Mouse (Mus musculus) heart, embryonic 16.5 days (tissue): ENCODE measurements around the gene Fdx1. TPM values are rescaled to one million over a fixed set of nuclear protein-coding genes. Genes with fewer than 3 reads are reported as not detected.

Source experiments
- ATAC-seq: fragments of 200-750 bp; cut with Nextera tagmentation; replicated peaks from 2 replicates; pipeline ENCODE4 v1.8.0; 2017; ENCODE audit warnings: moderate number of reproducible peaks; ENCODE audit not compliant: insufficient read depth, low FRiP score; ENCODE audit errors: extremely low read depth
- H3K27ac ChIP-seq: fragments of 300-500 bp; sonication (generic); 2 replicates; pipeline ENCODE4 v1.5.1; 2014; ENCODE audit warnings: mild to moderate bottlenecking, low read length, control low read depth, moderate library complexity
- H3K27me3 ChIP-seq: fragments of 300-500 bp; sonication (generic); 2 replicates; pipeline ENCODE4 v1.6.1; 2014; ENCODE audit warnings: low read length, mixed read lengths; ENCODE audit not compliant: control insufficient read depth, insufficient read depth
- H3K36me3 ChIP-seq: fragments of 300-500 bp; sonication (generic); 2 replicates; pipeline ENCODE4 v1.6.1; 2014; ENCODE audit not compliant: control insufficient read depth, insufficient read depth
- H3K4me1 ChIP-seq: fragments of 300-500 bp; sonication (generic); 2 replicates; pipeline ENCODE4 v1.6.1; 2014; ENCODE audit warnings: low read length, mixed read lengths; ENCODE audit not compliant: control insufficient read depth, insufficient read depth
- H3K4me2 ChIP-seq: fragments of 300-500 bp; sonication (generic); 2 replicates; pipeline ENCODE4 v1.6.1; 2014; ENCODE audit warnings: low read depth, mild to moderate bottlenecking, control low read depth, low read length
- H3K4me3 ChIP-seq: fragments of 300-500 bp; sonication (generic); 2 replicates; pipeline ENCODE4 v1.5.1; 2014; ENCODE audit warnings: mild to moderate bottlenecking, control low read depth, low read length
- H3K9ac ChIP-seq: fragments of 300-500 bp; sonication (generic); 2 replicates; pipeline ENCODE4 v1.6.1; 2014; ENCODE audit warnings: low read length, control low read depth
- H3K9me3 ChIP-seq: fragments of 300-500 bp; sonication (generic); replicated peaks from 2 replicates; pipeline ENCODE4 v1.6.1; 2016; ENCODE audit warnings: low read length; ENCODE audit not compliant: control insufficient read depth
- WGBS: fragments of 180-500 bp; shearing (Covaris S2); extraction: QIAGEN DNeasy Blood & Tissue Kit; methylation state at CpG from one replicate; pipeline ENCODE4 v1.1.7; 2014; 5-methylcytosine and 5-hydroxymethylcytosine counted together
- polyA plus RNA-seq: library from polyadenylated mRNA; unstranded; fragments of >200 nt; fragmentation: Nextera tagmentation; extraction: Ambion mirVana; gene quantifications from 2 replicates; pipeline ENCODE4 v1.2.1, GENCODE M21; 2015

The Fdx1 gene
- polyA plus RNA-seq, 1 experiment from 2014 or later = 111 TPM

DNA sequence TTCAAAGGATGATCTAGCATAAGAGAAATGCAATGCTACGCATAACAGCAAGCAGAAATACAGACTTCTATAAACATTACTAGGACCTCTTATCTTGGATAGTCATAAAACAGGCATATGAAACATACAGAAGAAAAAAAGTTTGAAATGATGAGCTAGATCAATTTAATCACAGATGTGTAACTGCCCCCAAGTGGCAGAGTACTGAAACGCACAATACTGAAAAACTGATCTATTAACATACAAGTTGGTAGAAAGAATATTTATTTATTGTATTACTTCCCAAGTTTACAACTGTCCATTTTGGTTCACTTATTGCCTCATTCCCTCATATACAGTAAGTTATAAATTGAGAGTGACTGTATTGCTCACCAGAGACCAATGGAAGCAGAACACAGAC, 12.0 kb downstream of the Fdx1 start:
- 63% methylated on average over 2 of the region's 2 CpGs for WGBS

DNA sequence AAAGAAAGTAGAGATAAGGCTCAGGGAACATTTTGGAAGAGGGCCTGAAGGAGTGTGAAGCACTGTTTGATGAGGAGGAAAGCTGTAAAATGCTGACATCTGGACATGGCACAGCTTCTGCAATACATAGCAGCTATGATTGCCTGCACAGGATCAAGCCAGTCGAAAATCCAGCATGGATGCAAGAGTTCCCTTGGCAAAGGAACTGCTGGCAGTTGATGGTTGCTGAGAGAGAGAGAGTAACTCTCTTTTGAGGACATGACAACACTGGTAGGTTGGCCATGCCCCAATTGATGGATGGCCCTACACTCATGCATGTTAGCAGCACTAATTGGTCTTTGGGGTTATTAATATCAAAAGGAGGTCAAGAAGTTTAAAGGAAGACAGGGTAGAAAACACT, 12.7 kb downstream of the Fdx1 start:
- Histone ChIP-seq H3K9ac (no peak overlapping the region), H3K4me3 (no peak overlapping the region), H3K27ac (no peak overlapping the region), H3K4me1 (no peaks in the 10 kb centered on the region), H3K36me3 (peaks cover 7% of the 10 kb centered on the region; the same call in 1 of the 2 replicates), H3K9me3 (no peaks in the 10 kb centered on the region), H3K4me2 (no peak overlapping the region), H3K27me3 (no peaks in the 10 kb centered on the region)
- 56% methylated on average over 1 of the region's 1 CpGs for WGBS
- no peak for ATAC-seq

More for the DNA sequence above, 12.0 kb downstream of the Fdx1 start:
- Histone ChIP-seq H3K9me3 (no peaks in the 10 kb centered on the region), H3K9ac (no peak overlapping the region), H3K27ac (no peak overlapping the region), H3K4me1 (no peaks in the 10 kb centered on the region), H3K4me3 (no peak overlapping the region), H3K27me3 (no peaks in the 10 kb centered on the region), H3K36me3 (peaks cover 14% of the 10 kb centered on the region; the same call in 1 of the 2 replicates), H3K4me2 (no peak overlapping the region)
- ATAC-seq = no peak

DNA sequence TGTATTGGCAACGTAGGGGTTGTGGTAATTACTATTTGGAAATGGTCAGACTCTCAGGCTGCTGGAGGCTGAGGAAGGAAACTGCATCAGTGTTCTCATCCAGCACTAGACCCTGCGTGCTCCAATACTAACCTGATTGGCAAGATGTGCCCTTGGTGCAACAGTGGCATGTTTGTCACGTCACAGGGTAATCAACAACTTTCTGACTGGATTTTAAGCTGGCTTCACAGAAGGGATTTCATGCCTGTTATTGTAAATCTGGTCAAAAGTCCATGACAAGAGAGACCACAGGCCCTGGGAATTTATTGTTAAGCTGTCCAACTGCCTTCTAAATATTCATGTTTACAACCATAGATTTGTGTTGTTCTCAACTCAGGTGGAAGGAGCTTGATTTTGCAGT, 13.1 kb downstream of the Fdx1 start:
- H3K4me2 ChIP-seq = no peak overlapping the region
- no peak overlapping the region for H3K27ac ChIP-seq
- H3K27me3 ChIP-seq = no peaks in the 10 kb centered on the region
- WGBS = 86% methylated on average over 3 of the region's 3 CpGs
- ATAC-seq = no peak
- no peak overlapping the region for H3K9ac ChIP-seq
- H3K4me3 ChIP-seq = no peak overlapping the region
- no peaks in the 10 kb centered on the region for H3K4me1 ChIP-seq
- 0 out of 2 replicates have a peak, but pooled peaks cover 4% of the 10 kb centered on the region for H3K36me3 ChIP-seq
- no peaks in the 10 kb centered on the region for H3K9me3 ChIP-seq

DNA sequence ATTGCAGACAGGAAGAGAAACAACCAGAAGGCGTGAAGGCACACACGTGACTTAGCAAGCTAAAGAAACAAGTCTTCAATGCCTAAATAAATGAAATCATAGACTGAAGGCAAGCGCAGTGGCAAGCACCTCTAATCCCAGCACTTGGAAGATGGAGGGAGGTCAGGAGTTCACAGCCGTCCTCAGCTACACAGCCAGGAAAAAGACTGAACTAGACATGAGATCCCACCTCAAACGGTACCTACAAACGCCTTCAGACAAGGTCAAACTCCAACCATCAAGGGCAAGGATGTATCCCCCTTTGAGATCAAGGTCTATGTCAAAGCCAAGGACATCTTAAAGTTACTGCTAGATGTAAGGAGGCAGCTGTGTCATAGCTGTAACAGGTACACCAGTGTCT, 19.4 kb downstream of the Fdx1 start:
- Histone ChIP-seq H3K9me3 (no peaks in the 10 kb centered on the region), H3K4me2 (no peak overlapping the region), H3K4me3 (no peak overlapping the region), H3K4me1 (no peaks in the 10 kb centered on the region), H3K9ac (no peak overlapping the region), H3K27ac (no peak overlapping the region), H3K36me3 (peaks cover 15% of the 10 kb centered on the region), H3K27me3 (no peaks in the 10 kb centered on the region)
- WGBS = 84% methylated on average over 6 of the region's 6 CpGs
- no peak for ATAC-seq

DNA sequence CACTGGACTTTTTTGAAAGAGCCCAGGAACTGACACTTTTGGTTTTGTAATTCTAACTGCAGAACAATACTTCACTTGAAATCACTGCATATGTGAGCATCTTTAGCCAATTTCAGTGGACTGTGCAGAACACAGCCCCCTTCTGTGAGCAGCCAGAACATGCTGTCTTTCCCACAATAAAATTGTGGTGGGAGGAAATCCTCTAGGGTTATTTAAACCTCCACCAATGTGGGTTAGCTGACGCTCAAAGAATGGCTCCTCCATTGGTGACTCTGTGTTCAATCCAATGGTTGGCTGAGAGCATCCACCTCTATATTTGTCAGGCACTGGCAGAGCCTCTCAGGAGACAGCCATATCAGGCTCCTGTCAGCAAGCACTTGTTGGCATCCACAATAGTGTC, 28.7 kb downstream of the Fdx1 start:
- Histone ChIP-seq H3K36me3 (no peaks in the 10 kb centered on the region), H3K9me3 (no peaks in the 10 kb centered on the region), H3K9ac (no peak overlapping the region), H3K4me3 (no peak overlapping the region), H3K4me2 (no peak overlapping the region), H3K4me1 (no peaks in the 10 kb centered on the region), H3K27me3 (no peaks in the 10 kb centered on the region), H3K27ac (no peak overlapping the region)
- 53% methylated on average over 1 of the region's 1 CpGs for WGBS
- ATAC-seq = no peak

DNA sequence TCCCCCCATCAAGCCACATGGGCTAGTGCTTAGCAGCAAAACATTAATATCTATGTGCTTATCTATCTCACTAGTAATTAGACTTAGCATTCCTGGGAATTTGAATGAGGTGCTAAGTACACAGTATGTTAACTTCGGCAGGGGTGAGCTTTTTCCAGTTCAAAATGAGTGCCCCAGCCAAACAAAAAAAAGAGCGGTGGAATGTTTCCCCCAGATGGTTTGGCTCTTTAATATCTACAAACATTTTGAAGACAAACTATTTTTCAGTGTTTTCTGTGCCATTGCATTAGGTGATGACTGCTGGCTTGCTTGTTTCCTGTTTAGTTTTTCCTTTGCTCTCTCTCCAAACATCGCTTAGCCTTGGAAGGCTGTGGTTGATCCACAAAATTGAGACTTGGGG, 31.4 kb downstream of the Fdx1 start:
- Histone ChIP-seq H3K4me3 (no peak overlapping the region), H3K9me3 (no peaks in the 10 kb centered on the region), H3K27me3 (no peaks in the 10 kb centered on the region), H3K27ac (no peak overlapping the region), H3K4me1 (0 out of 2 replicates have a peak, but pooled peaks cover 4% of the 10 kb centered on the region), H3K4me2 (no peak overlapping the region), H3K9ac (no peak overlapping the region), H3K36me3 (no peaks in the 10 kb centered on the region)
- 69% methylated on average over 3 of the region's 3 CpGs for WGBS
- ATAC-seq = no peak

DNA sequence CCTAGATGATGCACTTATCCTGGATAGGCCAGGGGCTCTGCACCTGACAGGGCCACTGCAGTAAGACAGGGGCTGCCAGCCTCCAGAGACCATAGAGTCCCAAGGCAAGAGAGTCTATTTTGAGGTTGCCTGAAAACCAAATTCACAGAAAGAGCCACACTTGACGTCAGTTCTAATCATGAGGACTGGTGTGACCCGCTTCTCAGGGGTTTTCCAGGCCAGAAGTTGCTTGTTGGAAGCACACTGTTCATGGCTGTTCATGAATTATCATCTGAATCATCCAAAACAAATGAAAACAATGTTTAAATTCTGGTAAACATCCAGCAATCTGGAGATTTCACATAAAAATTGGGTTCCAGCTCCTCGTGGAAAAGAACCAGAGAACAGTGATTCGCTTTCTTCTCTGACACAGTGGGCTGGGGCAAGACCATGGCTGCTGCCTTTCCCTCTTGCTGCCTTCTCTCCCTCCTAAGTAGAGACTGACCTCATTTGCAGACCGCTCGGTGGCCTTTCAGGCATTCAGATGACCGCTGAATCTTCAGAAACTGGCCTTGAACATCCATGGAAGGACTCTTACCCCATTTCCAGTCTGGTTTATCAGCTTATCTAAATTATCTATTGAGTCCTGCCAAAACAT, 32.2 kb downstream of the Fdx1 start:
- 83% methylated on average over 7 of the region's 7 CpGs for WGBS
- no peak overlapping the region for H3K27ac ChIP-seq
- no peak overlapping the region for H3K4me2 ChIP-seq
- 0 out of 2 replicates have a peak, but pooled peaks cover 4% of the 10 kb centered on the region for H3K4me1 ChIP-seq
- H3K9me3 ChIP-seq = no peaks in the 10 kb centered on the region
- no peaks in the 10 kb centered on the region for H3K27me3 ChIP-seq
- no peaks in the 10 kb centered on the region for H3K36me3 ChIP-seq
- no peak overlapping the region for H3K9ac ChIP-seq
- no peak overlapping the region for H3K4me3 ChIP-seq
- no peak for ATAC-seq

DNA sequence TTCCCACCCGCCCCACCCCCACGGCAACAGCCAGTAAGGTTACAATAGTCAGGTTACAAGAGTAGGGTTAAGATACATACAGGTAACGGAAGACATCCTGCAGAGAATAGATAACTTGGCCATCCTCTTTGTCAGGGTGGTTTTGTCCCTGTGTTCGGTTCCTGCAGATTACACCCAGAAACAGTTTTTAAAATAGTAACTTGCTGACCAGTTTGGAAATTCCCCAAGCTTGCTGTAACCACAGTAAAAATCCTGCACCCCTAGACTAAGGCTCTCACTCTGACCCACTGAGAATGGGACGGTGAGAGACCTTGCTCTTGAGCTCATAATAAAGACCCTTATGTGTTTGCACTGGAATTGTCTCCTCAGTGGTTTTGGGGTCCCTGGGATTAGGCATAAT, 33.4 kb downstream of the Fdx1 start:
- H3K4me3 ChIP-seq = no peak overlapping the region
- H3K4me2 ChIP-seq = no peak overlapping the region
- ATAC-seq = no peak
- WGBS = 79% methylated on average over 5 of the region's 5 CpGs
- no peaks in the 10 kb centered on the region for H3K36me3 ChIP-seq
- no peaks in the 10 kb centered on the region for H3K27me3 ChIP-seq
- H3K27ac ChIP-seq = no peak overlapping the region
- H3K4me1 ChIP-seq = 0 out of 2 replicates have a peak, but pooled peaks cover 4% of the 10 kb centered on the region
- no peak overlapping the region for H3K9ac ChIP-seq
- no peaks in the 10 kb centered on the region for H3K9me3 ChIP-seq

DNA sequence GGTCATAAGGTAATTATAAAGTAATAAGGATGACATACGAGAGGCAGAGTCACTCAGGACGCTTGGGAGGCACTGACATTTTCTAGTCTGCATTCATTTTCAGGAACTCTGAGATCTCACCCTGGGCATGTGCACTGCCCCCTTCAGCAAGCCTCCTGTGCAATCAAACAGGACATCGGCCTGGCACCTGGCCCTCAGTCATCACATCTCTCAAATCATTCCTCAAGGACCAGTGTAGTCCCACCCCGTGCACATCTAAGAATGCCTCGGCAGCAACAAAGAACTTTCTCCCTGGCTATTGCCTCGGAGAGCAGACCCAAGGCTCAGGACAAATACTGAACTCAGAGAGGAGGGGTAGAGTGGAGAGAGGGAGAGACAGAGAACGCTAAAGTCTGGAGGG, 34.7 kb downstream of the Fdx1 start:
- 51% methylated on average over 7 of the region's 7 CpGs for WGBS
- no peaks in the 10 kb centered on the region for H3K27me3 ChIP-seq
- H3K27ac ChIP-seq = no peak overlapping the region
- no peak overlapping the region for H3K4me2 ChIP-seq
- 0 out of 2 replicates have a peak, but pooled peaks cover 4% of the 10 kb centered on the region for H3K4me1 ChIP-seq
- no peaks in the 10 kb centered on the region for H3K36me3 ChIP-seq
- H3K4me3 ChIP-seq = no peak overlapping the region
- no peak overlapping the region for H3K9ac ChIP-seq
- H3K9me3 ChIP-seq = no peaks in the 10 kb centered on the region
- no peak for ATAC-seq
